Comparison of ENCODE assay signal across 9 mouse cellular contexts in genomic region chr8:61316813-61317534, GRCm38 (mm10).
DNase-seq lines count a peak whose midpoint lies in the region; ATAC-seq lines count a peak whose summit lies in the region.
"Had no signal": no experiment of that assay in that cellular context is flagged by ENCODE, and none has a peak within 500 bp of the region (broad histone marks: within the 10 kb centered on the region; RNA-seq: fewer than 3 reads in every experiment).

No protein-coding gene starts in this region.

- no peaks in the 10 kb centered on the region for H3K27me3 ChIP-seq in kidney, embryonic 16.5 days (ENCODE audit: insufficient read depth, low read length)
- H3K27me3 ChIP-seq in forebrain, embryonic 13.5 days: no peaks in the 10 kb centered on the region
- no peaks in the 10 kb centered on the region for H3K27me3 ChIP-seq in intestine, embryonic 16.5 days (replicated peaks; ENCODE audit: control insufficient read depth, insufficient read depth, low read length)
- H3K27me3 ChIP-seq in midbrain, embryonic 16.5 days (ENCODE audit: control insufficient read depth, insufficient read depth, low read depth, low read length): no peaks in the 10 kb centered on the region
- H3K27me3 ChIP-seq: limb, embryonic 13.5 days had no signal

- H3K9ac ChIP-seq in kidney, embryonic 16.5 days (replicated peaks; ENCODE audit: low read length): no peak overlapping the region
- H3K9ac ChIP-seq in forebrain, embryonic 13.5 days: no peak overlapping the region
- no peak overlapping the region for H3K9ac ChIP-seq in intestine, embryonic 16.5 days (ENCODE audit: low read depth, low read length)
- H3K9ac ChIP-seq in midbrain, embryonic 16.5 days (ENCODE audit: low read depth, low read length): no peak overlapping the region
- H3K9ac ChIP-seq: limb, embryonic 13.5 days had no signal

- peaks cover 4% of the 10 kb centered on the region; the same call in 1 of the 2 replicates for H3K36me3 ChIP-seq in kidney, embryonic 16.5 days (ENCODE audit: insufficient read depth, low read length)
- H3K36me3 ChIP-seq in forebrain, embryonic 13.5 days (ENCODE audit: poor library complexity, severe bottlenecking): no peaks in the 10 kb centered on the region
- no peaks in the 10 kb centered on the region for H3K36me3 ChIP-seq in intestine, embryonic 16.5 days (ENCODE audit: control insufficient read depth, insufficient read depth, low read length)
- no peaks in the 10 kb centered on the region for H3K36me3 ChIP-seq in midbrain, embryonic 16.5 days (ENCODE audit: control insufficient read depth, insufficient read depth, low read length)
- H3K36me3 ChIP-seq: limb, embryonic 13.5 days had no signal

- ATAC-seq in kidney, embryonic 16.5 days (ENCODE audit: low FRiP score, low TSS enrichment): peak; percentile 84
- ATAC-seq in forebrain, embryonic 13.5 days: peak; percentile 52
- peak; percentile 55; the same call in 1 of the 2 replicates for ATAC-seq in intestine, embryonic 16.5 days
- no peak for ATAC-seq in midbrain, embryonic 16.5 days

- H3K4me3 ChIP-seq in kidney, embryonic 16.5 days (ENCODE audit: low read length): no peak overlapping the region
- no peak overlapping the region for H3K4me3 ChIP-seq in forebrain, embryonic 13.5 days
- no peak overlapping the region for H3K4me3 ChIP-seq in intestine, embryonic 16.5 days (ENCODE audit: low read length)
- H3K4me3 ChIP-seq in midbrain, embryonic 16.5 days (ENCODE audit: low read depth, low read length): no peak overlapping the region
- H3K4me3 ChIP-seq: limb, embryonic 13.5 days had no signal

- DNase-seq in kidney, adult 9 months: no peak
- no peak for DNase-seq in cerebellum, adult 18-20 months
- DNase-seq in thymus, postnatal 36 days: no peak
- DNase-seq in layer of hippocampus, postnatal 25 days (ENCODE audit: extremely low spot score in 1 of 2, low spot score in 1 of 2): no peak

- H3K27ac ChIP-seq in kidney, embryonic 16.5 days (ENCODE audit: low read length): peak overlapping the region; percentile 86
- peak overlapping the region; percentile 72 for H3K27ac ChIP-seq in forebrain, embryonic 13.5 days
- no peak overlapping the region for H3K27ac ChIP-seq in intestine, embryonic 16.5 days (ENCODE audit: low read length)
- H3K27ac ChIP-seq in midbrain, embryonic 16.5 days (ENCODE audit: low read length): peak overlapping the region; percentile 65
- H3K27ac ChIP-seq: limb, embryonic 13.5 days had no signal

- no peaks in the 10 kb centered on the region; the same call in 1 of the 2 replicates for H3K9me3 ChIP-seq in kidney, embryonic 16.5 days (ENCODE audit: low read length)
- H3K9me3 ChIP-seq in forebrain, embryonic 13.5 days (replicated peaks): no peaks in the 10 kb centered on the region
- no peaks in the 10 kb centered on the region for H3K9me3 ChIP-seq in intestine, embryonic 16.5 days (ENCODE audit: control insufficient read depth, low read length)
- H3K9me3 ChIP-seq in midbrain, embryonic 16.5 days (replicated peaks; ENCODE audit: control insufficient read depth, low read length, poor library complexity, severe bottlenecking): no peaks in the 10 kb centered on the region

- WGBS in kidney, embryonic 16.5 days: 54% methylated on average over 10 of the region's 10 CpGs
- WGBS in forebrain, embryonic 13.5 days: 43% methylated on average over 10 of the region's 10 CpGs
- 79% methylated on average over 10 of the region's 10 CpGs for WGBS in intestine, embryonic 16.5 days
- WGBS in midbrain, embryonic 16.5 days: 51% methylated on average over 10 of the region's 10 CpGs

- H3K4me2 ChIP-seq in kidney, embryonic 16.5 days (replicated peaks; ENCODE audit: low read depth, low read length): peak overlapping the region; percentile 27; the same call in 1 of the 2 replicates
- H3K4me2 ChIP-seq in forebrain, embryonic 13.5 days: no peak overlapping the region
- no peak overlapping the region for H3K4me2 ChIP-seq in intestine, embryonic 16.5 days (ENCODE audit: low read depth, low read length)
- no peak overlapping the region for H3K4me2 ChIP-seq in midbrain, embryonic 16.5 days (ENCODE audit: low read length)
- H3K4me2 ChIP-seq: limb, embryonic 13.5 days had no signal

- peaks cover 41% of the 10 kb centered on the region for H3K4me1 ChIP-seq in kidney, embryonic 16.5 days (ENCODE audit: insufficient read depth, low read length)
- peaks cover 35% of the 10 kb centered on the region for H3K4me1 ChIP-seq in forebrain, embryonic 13.5 days
- H3K4me1 ChIP-seq in intestine, embryonic 16.5 days (ENCODE audit: control insufficient read depth, insufficient read depth, low read length): peaks cover 5% of the 10 kb centered on the region; the same call in 1 of the 2 replicates
- H3K4me1 ChIP-seq in midbrain, embryonic 16.5 days (ENCODE audit: control insufficient read depth, insufficient read depth, low read length): peaks cover 5% of the 10 kb centered on the region
